Mouse (Mus musculus) stomach, postnatal 0 days (tissue): ENCODE results near the gene Nedd8. TPM values are rescaled to one million over a fixed set of nuclear protein-coding genes. Genes with fewer than 3 reads are reported as not detected.

Experiments used
- ATAC-seq: fragments of 200-750 bp; cut with Nextera tagmentation; 2 replicates; pipeline ENCODE4 v1.8.0; 2017; ENCODE audit not compliant: low FRiP score, low TSS enrichment
- DNase-seq: peaks from one replicate; pipeline ENCODE4 v3.0.0-alpha.2; 2016; ENCODE audit warnings: low spot score
- H3K27ac ChIP-seq: fragments of 300-500 bp; sonication (generic); replicated peaks from 2 replicates; pipeline ENCODE4 v1.5.1; 2014; ENCODE audit warnings: mild to moderate bottlenecking, control low read depth
- H3K27me3 ChIP-seq: fragments of 300-500 bp; sonication (generic); 2 replicates; pipeline ENCODE4 v1.6.1; 2014; ENCODE audit warnings: low read length; ENCODE audit not compliant: control insufficient read depth, insufficient read depth
- H3K36me3 ChIP-seq: fragments of 300-500 bp; sonication (generic); 2 replicates; pipeline ENCODE4 v1.6.1; 2014; ENCODE audit warnings: low read length, mixed read lengths; ENCODE audit not compliant: control insufficient read depth, insufficient read depth
- H3K4me1 ChIP-seq: fragments of 300-500 bp; sonication (generic); replicated peaks from 2 replicates; pipeline ENCODE4 v1.6.1; 2014; ENCODE audit warnings: antibody characterized with exemption; ENCODE audit not compliant: control insufficient read depth, insufficient read depth
- H3K4me2 ChIP-seq: fragments of 300-500 bp; sonication (generic); replicated peaks from 2 replicates; pipeline ENCODE4 v1.6.1; 2014; ENCODE audit warnings: low read depth, mild to moderate bottlenecking, control low read depth, moderate library complexity
- H3K4me3 ChIP-seq: fragments of 300-500 bp; sonication (generic); 2 replicates; pipeline ENCODE4 v1.5.1; 2014; ENCODE audit warnings: low read depth, low read length, control low read depth
- H3K9ac ChIP-seq: fragments of 300-500 bp; sonication (generic); 2 replicates; pipeline ENCODE4 v1.6.1; 2014; ENCODE audit warnings: mild to moderate bottlenecking, low read length, control low read depth, mixed read lengths
- H3K9me3 ChIP-seq: fragments of 300-500 bp; sonication (generic); 2 replicates; pipeline ENCODE4 v1.6.1; 2016; ENCODE audit warnings: low read length; ENCODE audit not compliant: control insufficient read depth
- CTCF ChIP-seq: IDR thresholded peaks from 2 replicates; pipeline ENCODE4 v1.5.1; 2016; ENCODE audit warnings: antibody characterized with exemption, low read depth, mild to moderate bottlenecking, moderate library complexity
- EP300 ChIP-seq: optimal IDR thresholded peaks from 2 replicates; pipeline ENCODE3; 2016; ENCODE audit warnings: antibody characterized with exemption
- WGBS: fragments of 180-500 bp; shearing (Covaris S2); extraction: QIAGEN DNeasy Blood & Tissue Kit; methylation state at CpG from one replicate; pipeline ENCODE4 v1.1.7; 2014; 5-methylcytosine and 5-hydroxymethylcytosine counted together
- polyA plus RNA-seq: library from polyadenylated mRNA; unstranded; fragments of >200 nt; fragmentation: Nextera tagmentation; extraction: Ambion mirVana; gene quantifications from 2 replicates; pipeline ENCODE4 v1.2.1, GENCODE M21; 2015

Nedd8 gene
- polyA plus RNA-seq, 1 experiment from 2014 or later = 425 TPM

DNA sequence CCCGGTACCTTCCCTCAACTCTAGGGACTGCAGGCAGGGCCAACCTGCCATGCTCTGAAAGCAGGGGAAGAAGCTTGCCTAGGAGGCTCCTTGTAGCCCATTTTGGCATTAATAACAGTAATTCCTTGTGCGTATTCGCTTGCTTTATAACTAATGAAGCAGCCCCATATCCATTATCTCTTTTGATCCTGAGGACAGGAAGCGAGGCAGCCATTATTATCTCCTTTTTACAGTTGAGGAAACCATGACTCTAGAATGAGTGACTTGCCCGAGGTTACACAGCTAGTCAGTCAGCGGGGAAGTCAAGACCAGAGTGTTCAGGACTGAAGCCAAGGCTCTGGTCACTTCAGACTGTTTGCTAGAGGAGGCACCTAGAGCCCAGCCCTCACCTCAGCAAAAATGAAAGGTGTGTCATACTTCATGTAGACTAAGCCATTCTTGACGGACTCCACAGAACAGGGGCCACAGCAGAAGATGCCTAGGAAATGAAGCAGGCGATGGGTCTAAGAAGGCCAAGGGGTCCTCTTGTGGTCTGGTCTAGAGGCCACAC, 34.2 kb upstream of the Nedd8 start:
- WGBS = 77% methylated on average over 8 of the region's 8 CpGs

DNA sequence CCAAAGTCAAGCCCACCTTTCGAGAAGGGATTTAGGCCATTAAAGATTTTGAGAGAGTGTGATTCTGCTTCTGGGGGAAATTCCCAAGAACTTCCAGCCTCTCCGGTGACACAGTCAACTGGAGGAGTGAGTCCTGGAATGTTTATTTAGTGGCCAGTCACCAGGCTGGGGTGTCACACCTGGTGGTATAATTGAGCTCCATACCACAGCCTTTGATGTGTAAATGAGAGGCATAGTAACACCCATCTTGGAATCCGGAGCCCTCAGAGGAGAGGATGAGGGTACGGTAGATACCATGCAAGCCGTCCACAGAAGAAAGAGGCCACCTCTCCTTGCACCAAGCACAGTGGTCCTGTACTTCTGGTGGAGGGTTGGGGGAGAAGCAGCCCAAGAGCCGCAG, 30.8 kb upstream of the Nedd8 start:
- H3K27me3 ChIP-seq = no peaks in the 10 kb centered on the region
- no peaks in the 10 kb centered on the region for H3K4me1 ChIP-seq
- DNase-seq (no peak), ATAC-seq (no peak)
- TF ChIP-seq EP300 = no peak
- TF ChIP-seq CTCF = no peak
- 0 out of 2 replicates have a peak overlapping the region, but pooled peaks have one; percentile 9 for H3K27ac ChIP-seq
- H3K4me3 ChIP-seq = no peak overlapping the region
- H3K4me2 ChIP-seq = no peak overlapping the region
- H3K9ac ChIP-seq = no peak overlapping the region
- WGBS = 43% methylated on average over 6 of the region's 6 CpGs
- H3K9me3 ChIP-seq = no peaks in the 10 kb centered on the region
- H3K36me3 ChIP-seq = no peaks in the 10 kb centered on the region; the same call in 1 of the 2 replicates

More for the DNA sequence above, 34.2 kb upstream of the Nedd8 start:
- no peaks in the 10 kb centered on the region for H3K4me1 ChIP-seq
- ATAC-seq = peak; percentile 75
- no peaks in the 10 kb centered on the region for H3K9me3 ChIP-seq
- H3K36me3 ChIP-seq = no peaks in the 10 kb centered on the region; the same call in 1 of the 2 replicates
- peak; percentile 37 for DNase-seq
- no peaks in the 10 kb centered on the region for H3K27me3 ChIP-seq
- H3K9ac ChIP-seq = no peak overlapping the region
- no peak overlapping the region for H3K4me2 ChIP-seq
- no peak overlapping the region for H3K4me3 ChIP-seq
- no peak for TF ChIP-seq CTCF
- no peak for TF ChIP-seq EP300
- 0 out of 2 replicates have a peak overlapping the region, but pooled peaks have one; percentile 18 for H3K27ac ChIP-seq

DNA sequence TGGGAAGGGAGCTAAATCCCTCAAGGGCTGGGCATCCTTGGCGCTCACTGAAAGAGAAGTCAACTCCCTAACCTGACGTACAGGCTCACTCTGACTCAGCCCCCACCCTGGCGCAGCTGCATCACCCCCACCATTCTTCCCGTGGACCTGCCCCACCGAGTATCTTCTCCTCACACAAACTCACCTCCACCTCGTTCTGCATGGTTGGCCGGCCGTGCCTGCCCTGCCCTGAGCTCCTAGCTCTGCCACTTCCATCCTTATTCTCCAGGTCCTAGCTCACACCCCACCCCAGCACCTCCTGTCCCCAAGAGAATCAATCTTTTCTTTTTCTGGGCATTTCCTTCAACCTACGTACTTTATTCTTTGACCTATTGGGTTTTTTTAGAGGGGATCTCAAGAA, 29.2 kb upstream of the Nedd8 start:
- no peak for ATAC-seq
- WGBS = 47% methylated on average over 9 of the region's 9 CpGs
- no peak for DNase-seq
- no peak overlapping the region for H3K27ac ChIP-seq
- H3K4me1 ChIP-seq = no peaks in the 10 kb centered on the region
- H3K9me3 ChIP-seq = no peaks in the 10 kb centered on the region
- no peaks in the 10 kb centered on the region for H3K36me3 ChIP-seq
- H3K9ac ChIP-seq = no peak overlapping the region
- TF ChIP-seq CTCF (no peak), EP300 (no peak)
- H3K4me3 ChIP-seq = no peak overlapping the region
- no peak overlapping the region for H3K4me2 ChIP-seq
- H3K27me3 ChIP-seq = no peaks in the 10 kb centered on the region

DNA sequence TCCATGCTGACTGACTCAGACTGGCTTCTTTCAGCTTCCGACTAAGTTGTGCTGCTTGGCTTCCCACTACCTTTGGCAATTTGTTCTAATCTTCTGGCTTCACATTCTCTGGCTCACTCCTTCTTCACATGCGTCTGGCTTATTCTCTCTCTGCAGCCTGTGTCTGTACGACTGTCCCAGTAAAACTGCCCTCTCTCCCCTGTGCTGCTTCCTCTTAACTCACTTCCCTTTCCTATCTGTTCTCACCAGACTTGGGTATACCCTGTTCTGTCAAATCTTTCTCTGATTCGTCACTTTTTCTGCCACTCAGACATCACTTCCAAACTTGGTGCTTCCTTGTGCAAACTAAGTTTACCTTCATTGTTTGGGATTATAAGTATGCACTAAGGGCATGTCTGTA, 25.3 kb upstream of the Nedd8 start:
- DNase-seq (no peak), ATAC-seq (no peak)
- H3K27ac ChIP-seq = no peak overlapping the region
- WGBS = 77% methylated on average over 4 of the region's 4 CpGs
- H3K4me1 ChIP-seq = no peaks in the 10 kb centered on the region
- no peaks in the 10 kb centered on the region for H3K27me3 ChIP-seq
- TF ChIP-seq EP300 (no peak), CTCF (no peak)
- H3K4me2 ChIP-seq = no peak overlapping the region
- no peaks in the 10 kb centered on the region for H3K9me3 ChIP-seq
- no peak overlapping the region for H3K9ac ChIP-seq
- H3K36me3 ChIP-seq = no peaks in the 10 kb centered on the region
- no peak overlapping the region for H3K4me3 ChIP-seq

DNA sequence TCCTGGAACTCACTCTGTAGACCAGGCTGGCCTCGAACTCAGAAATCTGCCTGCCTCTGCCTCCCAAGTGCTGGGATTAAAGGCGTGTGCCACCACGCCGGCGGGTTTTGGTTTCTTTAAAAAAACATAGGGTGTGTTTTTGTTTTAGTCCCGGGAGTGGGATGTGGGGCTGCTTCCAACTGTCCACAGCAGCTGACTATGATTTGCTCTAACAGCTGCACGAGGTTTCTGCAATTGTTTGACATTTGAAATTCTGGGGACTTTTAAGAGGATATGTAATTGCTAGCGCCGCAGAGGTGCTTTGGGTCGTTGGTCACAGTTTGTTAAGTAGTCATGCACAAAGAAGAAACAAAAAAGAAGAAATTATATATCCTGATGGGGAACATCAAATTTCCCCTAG, 17.5 kb upstream of the Nedd8 start:
- no peak for DNase-seq
- no peaks in the 10 kb centered on the region for H3K36me3 ChIP-seq
- H3K4me1 ChIP-seq = no peaks in the 10 kb centered on the region
- no peak overlapping the region for H3K4me3 ChIP-seq
- H3K27me3 ChIP-seq = no peaks in the 10 kb centered on the region
- H3K27ac ChIP-seq = no peak overlapping the region
- no peak overlapping the region for H3K9ac ChIP-seq
- no peak for TF ChIP-seq CTCF
- no peak for TF ChIP-seq EP300
- 56% methylated on average over 10 of the region's 10 CpGs for WGBS
- no peaks in the 10 kb centered on the region for H3K9me3 ChIP-seq
- no peak overlapping the region for H3K4me2 ChIP-seq
- no peak for ATAC-seq

DNA sequence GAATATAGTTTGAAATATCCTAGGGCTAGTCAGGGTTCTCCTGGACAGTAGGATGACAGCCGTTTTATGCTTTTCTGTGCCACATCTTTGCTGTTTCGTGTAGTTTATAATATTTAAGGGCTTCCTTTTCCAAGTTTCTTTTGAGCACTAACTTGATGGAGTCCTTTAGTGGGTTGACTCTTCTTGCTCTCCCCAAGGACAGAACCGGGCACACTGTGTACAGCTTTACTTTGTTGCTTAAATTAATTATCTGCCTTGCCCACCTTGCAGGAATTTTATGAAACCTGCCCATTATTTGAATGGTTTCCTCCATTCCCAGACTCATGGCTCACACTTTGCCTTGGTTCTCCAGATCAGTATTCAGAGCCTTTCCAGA, 10.2 kb upstream of the Nedd8 start:
- H3K27me3 ChIP-seq = no peaks in the 10 kb centered on the region
- ATAC-seq (no peak), DNase-seq (no peak)
- peak overlapping the region; percentile 83 for H3K4me2 ChIP-seq
- H3K4me3 ChIP-seq = peak overlapping the region; percentile 76
- no peaks in the 10 kb centered on the region for H3K9me3 ChIP-seq
- peaks cover 11% of the 10 kb centered on the region for H3K36me3 ChIP-seq
- TF ChIP-seq CTCF = no peak
- no peak for TF ChIP-seq EP300
- 9% methylated on average over 3 of the region's 3 CpGs for WGBS
- peak overlapping the region; percentile 90 for H3K27ac ChIP-seq
- peak overlapping the region; percentile 43; the same call in 1 of the 2 replicates for H3K9ac ChIP-seq
- H3K4me1 ChIP-seq = no peaks in the 10 kb centered on the region
